Mouse (Mus musculus) G1E (cell line): ENCODE measurements around the gene Cnot6l.

ENCODE experiments used
- CTCF ChIP-seq: IDR thresholded peaks from 2 replicates; pipeline ENCODE4 v1.5.1; 2012; ENCODE audit warnings: low read depth, low read length, inconsistent platforms, mixed read lengths
- GATA1 ChIP-seq: IDR thresholded peaks from 2 replicates; pipeline ENCODE4 v1.6.1; 2012; ENCODE audit warnings: borderline replicate concordance, low read length, inconsistent platforms, mixed read lengths
- GATA2 ChIP-seq: IDR thresholded peaks from 2 replicates; pipeline ENCODE4 v1.6.1; 2012; ENCODE audit warnings: low read depth, low read length, inconsistent platforms, borderline replicate concordance
- POLR2AphosphoS5 ChIP-seq: IDR thresholded peaks from 2 replicates; pipeline ENCODE4 v1.6.1; 2012; ENCODE audit warnings: low read depth, low read length, inconsistent platforms; ENCODE audit not compliant: insufficient replicate concordance
- TAL1 ChIP-seq: conservative IDR thresholded peaks from 2 replicates; pipeline ENCODE4 v1.6.1; 2012; ENCODE audit warnings: low read depth, low read length, inconsistent platforms, mixed read lengths

GRCm38 (mm10) chr5:96079026-96079425 lies 84.9 kb downstream of the Cnot6l start:
- TF ChIP-seq CTCF (no peak), POLR2AphosphoS5 (no peak), GATA1 (no peak), GATA2 (no peak), TAL1 (no peak)
